8 mouse cellular contexts compared by ENCODE assay signal in genomic region chr13:48782727-48783725, GRCm38 (mm10).
DNase-seq lines count a peak whose midpoint lies in the region; ATAC-seq lines count a peak whose summit lies in the region.

No protein-coding gene starts in this region.

- peak overlapping the region; percentile 51 for H3K4me2 ChIP-seq in limb, embryonic 13.5 days (replicated peaks)
- no peak overlapping the region for H3K4me2 ChIP-seq in midbrain, embryonic 14.5 days (ENCODE audit: low read length)

- peak overlapping the region; percentile 72; the same call in 1 of the 2 replicates for H3K27ac ChIP-seq in limb, embryonic 13.5 days
- no peak overlapping the region for H3K27ac ChIP-seq in midbrain, embryonic 14.5 days (replicated peaks; ENCODE audit: low read depth, low read length)

- H3K27me3 ChIP-seq in limb, embryonic 13.5 days, result peaks cover 16% of the 10 kb centered on the region; the same call in 1 of the 2 replicates
- no peaks in the 10 kb centered on the region for H3K27me3 ChIP-seq in midbrain, embryonic 14.5 days (ENCODE audit: control insufficient read depth, insufficient read depth, low read length)

- no peaks in the 10 kb centered on the region for H3K36me3 ChIP-seq in limb, embryonic 13.5 days
- H3K36me3 ChIP-seq in midbrain, embryonic 14.5 days (ENCODE audit: control insufficient read depth, insufficient read depth, low read length), result no peaks in the 10 kb centered on the region

- ATAC-seq in limb, embryonic 13.5 days (ENCODE audit: low FRiP score, low read depth), result peak; percentile 88; the same call in 1 of the 2 replicates
- ATAC-seq in midbrain, embryonic 14.5 days (ENCODE audit: low FRiP score, low TSS enrichment), result no peak

- H3K9me3 ChIP-seq in limb, embryonic 13.5 days, result no peaks in the 10 kb centered on the region
- no peaks in the 10 kb centered on the region for H3K9me3 ChIP-seq in midbrain, embryonic 14.5 days (ENCODE audit: control insufficient read depth, low read length)

- peak; percentile 69 to 86 for DNase-seq in urinary bladder, adult 18-20 months (ENCODE audit: low spot score in 2 of 2)
- DNase-seq in urinary bladder, postnatal 10 days (ENCODE audit: low spot score), result no peak
- DNase-seq in gastrocnemius, postnatal 10 days, result peak; percentile 48
- DNase-seq in midbrain, embryonic 14.5 days, result peak; percentile 58
- no peak for DNase-seq in T-cell, adult 2 months (ENCODE audit: low spot score)
- no peak for DNase-seq in left cerebral cortex, adult 9 months (ENCODE audit: low spot score in 2 of 2)
- no peak for DNase-seq in frontal cortex, postnatal 36 days (ENCODE audit: low spot score in 2 of 2)

- WGBS in limb, embryonic 13.5 days, result 15% methylated on average over 27 of the region's 27 CpGs
- 41% methylated on average over 27 of the region's 27 CpGs for WGBS in midbrain, embryonic 14.5 days

- peaks cover 36% of the 10 kb centered on the region for H3K4me1 ChIP-seq in limb, embryonic 13.5 days
- H3K4me1 ChIP-seq in midbrain, embryonic 14.5 days (ENCODE audit: control insufficient read depth, insufficient read depth, low read length), result peaks cover 17% of the 10 kb centered on the region

- H3K4me3 ChIP-seq in limb, embryonic 13.5 days, result no peak overlapping the region
- H3K4me3 ChIP-seq in midbrain, embryonic 14.5 days (replicated peaks; ENCODE audit: low read depth, low read length), result no peak overlapping the region

- peak overlapping the region; percentile 32 for H3K9ac ChIP-seq in limb, embryonic 13.5 days
- H3K9ac ChIP-seq in midbrain, embryonic 14.5 days (replicated peaks; ENCODE audit: low read length), result 0 out of 2 replicates have a peak overlapping the region, but pooled peaks have one; percentile 9

Comparison
In these comparisons a context has a peak if more than half of its experiments do, and no peak if none do; other contexts are left out.
1. DNase-seq: peak in urinary bladder, adult 18-20 months (2 of 2), gastrocnemius, postnatal 10 days (single experiment) and midbrain, embryonic 14.5 days (single experiment); none in urinary bladder, postnatal 10 days (single experiment), T-cell, adult 2 months (single experiment), left cerebral cortex, adult 9 months (0 of 2) and frontal cortex, postnatal 36 days (0 of 2).